Mouse (Mus musculus) neural tube, embryonic 13.5 days (tissue): ENCODE measurements around the gene Pkp4. TPM values are rescaled to one million over a fixed set of nuclear protein-coding genes. Genes with fewer than 3 reads are reported as not detected.
A peak's percentile ranks its signal among the peaks of the same experiment; 100 is the strongest.

Experiments
- ATAC-seq: fragments of 200-750 bp; cut with Nextera tagmentation; 2 replicates; pipeline ENCODE4 v1.8.0; 2017; ENCODE audit warnings: low read depth, mild to moderate bottlenecking, moderate TSS enrichment, moderate library complexity
- H3K27ac ChIP-seq: fragments of 300-500 bp; sonication (generic); replicated peaks from 2 replicates; pipeline ENCODE4 v1.5.1; 2015; ENCODE audit warnings: moderate library complexity, mild to moderate bottlenecking, inconsistent platforms
- H3K27me3 ChIP-seq: fragments of 300-500 bp; sonication (generic); 2 replicates; pipeline ENCODE4 v1.6.1; 2015; ENCODE audit warnings: mild to moderate bottlenecking, inconsistent platforms
- H3K36me3 ChIP-seq: fragments of 300-500 bp; sonication (generic); 2 replicates; pipeline ENCODE4 v1.6.1; 2015; ENCODE audit warnings: mild to moderate bottlenecking, inconsistent platforms
- H3K4me1 ChIP-seq: fragments of 300-500 bp; sonication (generic); replicated peaks from 2 replicates; pipeline ENCODE4 v1.6.1; 2015; ENCODE audit warnings: inconsistent platforms
- H3K4me2 ChIP-seq: fragments of 300-500 bp; sonication (generic); 2 replicates; pipeline ENCODE4 v1.6.1; 2015; ENCODE audit warnings: inconsistent platforms, mild to moderate bottlenecking, moderate library complexity
- H3K4me3 ChIP-seq: fragments of 300-500 bp; sonication (generic); 2 replicates; pipeline ENCODE4 v1.5.1; 2015; ENCODE audit warnings: mild to moderate bottlenecking, inconsistent platforms
- H3K9ac ChIP-seq: fragments of 300-500 bp; sonication (generic); 2 replicates; pipeline ENCODE4 v1.6.1; 2015; ENCODE audit warnings: moderate library complexity, mild to moderate bottlenecking, inconsistent platforms
- H3K9me3 ChIP-seq: fragments of 300-500 bp; sonication (generic); 2 replicates; pipeline ENCODE4 v1.6.1; 2016; ENCODE audit warnings: inconsistent platforms
- WGBS: fragments of 180-500 bp; shearing (Covaris S2); methylation state at CpG from one replicate; pipeline ENCODE4 v1.1.7; 2015; 5-methylcytosine and 5-hydroxymethylcytosine counted together
- polyA plus RNA-seq: library from polyadenylated mRNA; unstranded; fragments of >200 nt; fragmentation: Nextera tagmentation; extraction: Ambion mirVana; gene quantifications from 2 replicates; pipeline ENCODE4 v1.2.1, GENCODE M21; 2015

Gene Pkp4
- polyA plus RNA-seq, 1 experiment from 2014 or later = 16.6 TPM

- ATAC-seq = no peak
- WGBS = 88% methylated on average over 11 of the region's 11 CpGs
- Histone ChIP-seq H3K36me3 (0 out of 2 replicates have a peak, but pooled peaks cover 3% of the 10 kb centered on the region), H3K9me3 (no peaks in the 10 kb centered on the region), H3K4me3 (no peak overlapping the region), H3K27me3 (no peaks in the 10 kb centered on the region), H3K27ac (no peak overlapping the region), H3K4me1 (peaks cover 4% of the 10 kb centered on the region; the same call in 1 of the 2 replicates), H3K9ac (no peak overlapping the region), H3K4me2 (no peak overlapping the region)
These were observed 68.7 kb downstream of the Pkp4 start for GRCm38 (mm10) chr2:59229250-59229895.

- H3K9me3 ChIP-seq = no peaks in the 10 kb centered on the region
- no peaks in the 10 kb centered on the region for H3K27me3 ChIP-seq
- H3K4me1 ChIP-seq = peaks cover 4% of the 10 kb centered on the region; the same call in 1 of the 2 replicates
- no peak overlapping the region for H3K27ac ChIP-seq
- 22% methylated on average over 9 of the region's 9 CpGs for WGBS
- no peak overlapping the region for H3K9ac ChIP-seq
- 0 out of 2 replicates have a peak, but pooled peaks cover 3% of the 10 kb centered on the region for H3K36me3 ChIP-seq
- H3K4me2 ChIP-seq = no peak overlapping the region
- ATAC-seq = no peak
- H3K4me3 ChIP-seq = no peak overlapping the region
These were observed 70.0 kb downstream of the Pkp4 start for GRCm38 (mm10) chr2:59230656-59231055.

DNA sequence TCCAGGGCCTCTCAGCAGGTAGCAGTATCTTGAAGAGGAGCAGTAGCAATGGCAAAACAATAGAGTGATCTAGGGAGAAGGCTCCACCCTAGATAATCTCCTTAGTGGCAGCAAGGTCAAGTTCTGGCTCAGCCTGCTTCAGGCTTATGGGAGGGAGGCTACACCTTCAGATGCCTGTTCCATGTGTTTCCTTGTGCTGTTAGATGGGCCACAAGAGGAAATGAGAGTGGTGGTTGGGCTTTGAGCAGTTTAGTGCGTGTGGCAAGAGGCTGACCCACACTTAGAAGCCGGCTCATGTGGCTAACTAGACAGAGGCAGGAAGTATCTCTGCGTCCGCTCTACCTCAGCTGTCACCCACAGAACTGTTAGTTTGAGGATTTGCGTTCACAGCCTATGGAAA is 70.9 kb downstream of the Pkp4 start:
- Histone ChIP-seq H3K4me2 (no peak overlapping the region), H3K36me3 (0 out of 2 replicates have a peak, but pooled peaks cover 3% of the 10 kb centered on the region), H3K4me3 (no peak overlapping the region), H3K9me3 (no peaks in the 10 kb centered on the region), H3K27me3 (no peaks in the 10 kb centered on the region), H3K4me1 (peaks cover 4% of the 10 kb centered on the region; the same call in 1 of the 2 replicates), H3K9ac (no peak overlapping the region), H3K27ac (no peak overlapping the region)
- 92% methylated on average over 5 of the region's 5 CpGs for WGBS
- no peak for ATAC-seq

DNA sequence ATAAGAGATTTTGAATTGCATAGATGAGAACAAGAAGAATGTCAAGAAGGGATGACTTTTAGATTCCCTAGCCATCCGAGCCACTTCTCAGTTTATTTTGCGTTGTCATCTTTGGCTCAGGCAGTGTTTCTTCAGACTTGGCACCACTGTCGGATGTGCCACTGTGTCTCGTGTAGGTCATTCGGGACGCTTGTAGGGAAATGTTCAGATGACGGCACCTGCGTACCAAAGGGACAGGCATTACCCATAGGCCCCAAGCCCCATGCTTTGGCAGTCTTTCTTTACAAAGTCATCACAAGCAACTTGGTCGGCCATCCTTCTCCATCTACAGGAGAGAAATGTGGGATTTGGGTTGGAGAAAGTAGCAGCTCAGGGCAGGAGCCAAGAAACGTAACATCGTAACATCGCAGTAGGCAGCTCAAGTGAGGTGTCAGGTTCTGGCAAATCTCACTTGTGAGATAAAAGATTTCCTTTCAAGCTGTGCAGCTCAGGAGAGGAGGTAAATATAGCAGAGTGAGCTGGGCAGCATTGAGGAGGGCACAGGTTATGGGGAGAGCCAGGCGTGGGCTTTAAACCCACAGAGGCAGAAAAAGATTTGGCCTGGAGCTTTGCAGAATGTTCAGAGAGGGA is 72.8 kb downstream of the Pkp4 start:
- ATAC-seq = no peak
- Histone ChIP-seq H3K27me3 (no peaks in the 10 kb centered on the region), H3K4me3 (no peak overlapping the region), H3K9ac (no peak overlapping the region), H3K4me1 (peaks cover 4% of the 10 kb centered on the region; the same call in 1 of the 2 replicates), H3K4me2 (no peak overlapping the region), H3K36me3 (0 out of 2 replicates have a peak, but pooled peaks cover 6% of the 10 kb centered on the region), H3K9me3 (no peaks in the 10 kb centered on the region), H3K27ac (no peak overlapping the region)
- WGBS = 94% methylated on average over 13 of the region's 13 CpGs

GRCm38 (mm10) chr2:59233936-59234335 is 73.3 kb downstream of the Pkp4 start:
- H3K9ac ChIP-seq = no peak overlapping the region
- 84% methylated on average over 5 of the region's 5 CpGs for WGBS
- H3K4me2 ChIP-seq = no peak overlapping the region
- no peaks in the 10 kb centered on the region for H3K27me3 ChIP-seq
- H3K4me3 ChIP-seq = no peak overlapping the region
- H3K36me3 ChIP-seq = 0 out of 2 replicates have a peak, but pooled peaks cover 6% of the 10 kb centered on the region
- ATAC-seq = no peak
- peaks cover 4% of the 10 kb centered on the region; the same call in 1 of the 2 replicates for H3K4me1 ChIP-seq
- no peaks in the 10 kb centered on the region for H3K9me3 ChIP-seq
- H3K27ac ChIP-seq = no peak overlapping the region

- 97% methylated on average over 5 of the region's 5 CpGs for WGBS
- Histone ChIP-seq H3K4me1 (peaks cover 4% of the 10 kb centered on the region; the same call in 1 of the 2 replicates), H3K36me3 (0 out of 2 replicates have a peak, but pooled peaks cover 6% of the 10 kb centered on the region), H3K9me3 (no peaks in the 10 kb centered on the region), H3K27me3 (no peaks in the 10 kb centered on the region), H3K4me2 (no peak overlapping the region), H3K27ac (no peak overlapping the region), H3K9ac (no peak overlapping the region), H3K4me3 (no peak overlapping the region)
- ATAC-seq = no peak
These were observed 73.9 kb downstream of the Pkp4 start for GRCm38 (mm10) chr2:59234537-59234936.

- H3K27ac ChIP-seq = no peak overlapping the region
- no peak overlapping the region for H3K4me2 ChIP-seq
- peaks cover 8% of the 10 kb centered on the region; the same call in 1 of the 2 replicates for H3K4me1 ChIP-seq
- no peak overlapping the region for H3K9ac ChIP-seq
- WGBS = 83% methylated on average over 10 of the region's 10 CpGs
- no peak for ATAC-seq
- no peaks in the 10 kb centered on the region for H3K9me3 ChIP-seq
- no peak overlapping the region for H3K4me3 ChIP-seq
- H3K36me3 ChIP-seq = 0 out of 2 replicates have a peak, but pooled peaks cover 3% of the 10 kb centered on the region
- no peaks in the 10 kb centered on the region for H3K27me3 ChIP-seq
These were observed 79.3 kb downstream of the Pkp4 start for GRCm38 (mm10) chr2:59239841-59240395.

DNA sequence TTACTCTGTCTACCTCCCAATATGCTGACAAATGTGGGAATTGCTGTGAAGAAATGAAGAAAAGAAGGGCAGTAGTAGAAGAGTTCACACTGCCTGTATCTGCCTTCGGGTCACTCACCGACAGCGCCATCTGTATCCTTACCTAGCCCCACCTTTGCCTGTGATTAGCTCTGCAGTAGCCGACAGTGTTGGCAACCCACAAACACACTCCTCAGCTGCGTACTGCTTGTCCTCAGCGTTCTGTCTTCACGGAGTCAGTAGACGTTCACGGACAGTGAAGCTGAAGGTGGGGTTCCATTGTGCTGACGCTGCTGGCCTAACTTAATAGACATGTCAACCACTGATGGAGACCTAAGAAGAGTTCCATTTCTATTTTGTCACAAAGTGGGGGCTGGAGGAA is 81.5 kb downstream of the Pkp4 start:
- H3K27ac ChIP-seq = 0 out of 2 replicates have a peak overlapping the region, but pooled peaks have one; percentile 28
- H3K4me1 ChIP-seq = peaks cover 8% of the 10 kb centered on the region; the same call in 1 of the 2 replicates
- H3K9ac ChIP-seq = no peak overlapping the region
- H3K9me3 ChIP-seq = no peaks in the 10 kb centered on the region
- 0 out of 2 replicates have a peak, but pooled peaks cover 3% of the 10 kb centered on the region for H3K36me3 ChIP-seq
- peak; percentile 50; the same call in 1 of the 2 replicates for ATAC-seq
- H3K27me3 ChIP-seq = no peaks in the 10 kb centered on the region
- 86% methylated on average over 10 of the region's 10 CpGs for WGBS
- H3K4me2 ChIP-seq = no peak overlapping the region
- H3K4me3 ChIP-seq = no peak overlapping the region

DNA sequence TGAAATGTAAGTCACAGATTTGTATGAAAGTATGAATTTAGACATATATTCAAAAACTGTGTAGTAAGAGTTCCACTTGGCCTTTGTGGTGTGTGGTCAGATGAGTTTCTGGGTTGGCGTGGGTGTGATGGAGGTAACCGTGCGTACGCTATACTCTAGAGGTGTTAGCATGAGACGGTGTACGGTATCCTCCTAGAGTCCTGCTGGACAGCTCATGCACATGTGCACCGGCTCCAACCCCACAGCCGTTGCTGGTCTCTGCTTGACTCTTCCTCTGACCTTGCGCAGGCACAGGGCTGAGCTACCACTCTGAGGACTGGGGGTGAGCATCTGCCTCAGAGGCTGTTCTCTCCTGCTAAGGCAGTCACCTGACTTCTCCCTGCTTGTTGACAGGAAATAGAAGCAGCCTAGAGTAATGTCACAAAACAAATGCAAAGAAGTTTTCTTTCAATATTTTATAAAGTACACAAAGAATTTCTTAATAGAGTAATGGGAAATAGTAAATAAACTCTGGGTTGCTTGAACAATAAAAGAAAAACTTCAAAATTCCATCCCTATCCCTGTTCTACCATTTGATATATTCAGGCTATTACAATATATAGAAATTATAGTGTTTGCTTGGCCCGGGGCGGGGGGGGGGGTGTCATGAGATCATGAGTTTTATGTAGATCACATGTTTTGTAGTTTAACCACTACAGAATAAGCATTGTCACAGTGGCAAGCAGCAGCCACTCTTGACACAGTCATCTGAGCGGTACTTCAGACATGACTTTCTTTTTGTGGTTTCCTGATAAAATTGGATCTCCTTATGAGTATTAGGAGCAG is 83.8 kb downstream of the Pkp4 start:
- Histone ChIP-seq H3K4me2 (no peak overlapping the region), H3K4me1 (peaks cover 8% of the 10 kb centered on the region; the same call in 1 of the 2 replicates), H3K36me3 (no peaks in the 10 kb centered on the region), H3K9me3 (no peaks in the 10 kb centered on the region), H3K4me3 (no peak overlapping the region), H3K27ac (no peak overlapping the region), H3K9ac (no peak overlapping the region), H3K27me3 (no peaks in the 10 kb centered on the region)
- no peak for ATAC-seq
- 93% methylated on average over 12 of the region's 12 CpGs for WGBS

- no peaks in the 10 kb centered on the region for H3K9me3 ChIP-seq
- H3K4me2 ChIP-seq = no peak overlapping the region
- no peak overlapping the region for H3K27ac ChIP-seq
- no peak overlapping the region for H3K4me3 ChIP-seq
- peaks cover 8% of the 10 kb centered on the region; the same call in 1 of the 2 replicates for H3K4me1 ChIP-seq
- ATAC-seq = no peak
- H3K27me3 ChIP-seq = no peaks in the 10 kb centered on the region
- H3K9ac ChIP-seq = no peak overlapping the region
- WGBS = 79% methylated on average over 3 of the region's 3 CpGs
- H3K36me3 ChIP-seq = no peaks in the 10 kb centered on the region
These were observed 84.4 kb downstream of the Pkp4 start for GRCm38 (mm10) chr2:59245098-59245388.

DNA sequence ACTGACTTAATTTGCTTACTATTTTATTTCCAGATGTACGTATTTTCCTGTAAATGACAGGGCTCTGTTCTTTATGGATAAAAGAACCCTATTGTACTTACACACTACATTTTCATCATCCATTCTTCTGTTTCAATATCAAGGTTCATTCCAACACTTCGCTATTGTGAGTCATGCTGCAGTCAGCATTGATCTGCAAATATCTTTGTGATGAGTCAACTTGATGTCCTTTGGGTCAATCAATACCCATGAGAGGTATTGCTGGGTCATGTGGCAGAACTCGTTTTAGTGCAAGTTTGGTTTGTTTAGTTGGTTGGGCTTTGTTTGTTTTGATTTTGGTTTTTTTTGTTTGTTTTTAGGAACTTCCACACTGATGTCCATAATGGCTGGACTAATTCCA is 88.2 kb downstream of the Pkp4 start:
- WGBS = 88% methylated on average over 3 of the region's 3 CpGs
- no peak for ATAC-seq
- H3K36me3 ChIP-seq = no peaks in the 10 kb centered on the region
- H3K9ac ChIP-seq = no peak overlapping the region
- H3K9me3 ChIP-seq = no peaks in the 10 kb centered on the region
- H3K4me3 ChIP-seq = no peak overlapping the region
- no peak overlapping the region for H3K4me2 ChIP-seq
- H3K27ac ChIP-seq = no peak overlapping the region
- no peaks in the 10 kb centered on the region for H3K4me1 ChIP-seq
- H3K27me3 ChIP-seq = no peaks in the 10 kb centered on the region

- Histone ChIP-seq H3K4me3 (no peak overlapping the region), H3K4me1 (no peaks in the 10 kb centered on the region), H3K9me3 (no peaks in the 10 kb centered on the region), H3K36me3 (no peaks in the 10 kb centered on the region), H3K27me3 (no peaks in the 10 kb centered on the region), H3K4me2 (no peak overlapping the region), H3K27ac (no peak overlapping the region), H3K9ac (no peak overlapping the region)
- no peak for ATAC-seq
These were observed 92.2 kb downstream of the Pkp4 start for GRCm38 (mm10) chr2:59252818-59253217.
